Mouse (Mus musculus) cerebellum, adult 2 months (tissue): ENCODE measurements around the gene Acad9. TPM values are rescaled to one million over a fixed set of nuclear protein-coding genes. Genes with fewer than 3 reads are reported as not detected.
"Not testable (repeated sequence)": the region's sequence is repeated elsewhere in the genome, so short reads cannot be mapped to it uniquely, and the experiment has no call there.

Source experiments
- DNase-seq, 2 experiments: peaks; one replicate each; pipeline ENCODE4 v3.0.0; 2021
- H3K27ac ChIP-seq: fragments of 200-500 bp; 2 replicates; pipeline ENCODE4 v1.5.1; 2012; ENCODE audit warnings: low read length, control low read depth, inconsistent platforms; ENCODE audit not compliant: insufficient read depth
- H3K27me3 ChIP-seq: fragments of 200-500 bp; 2 replicates; pipeline ENCODE4 v1.6.1; 2012; ENCODE audit warnings: inconsistent platforms, mild to moderate bottlenecking, low read length, moderate library complexity; ENCODE audit not compliant: control insufficient read depth, insufficient read depth
- H3K4me1 ChIP-seq: fragments of 200-500 bp; 2 replicates; pipeline ENCODE4 v1.6.1; 2011; ENCODE audit warnings: low read length; ENCODE audit not compliant: control insufficient read depth, insufficient read depth
- H3K4me3 ChIP-seq: fragments of 200-500 bp; replicated peaks from 2 replicates; pipeline ENCODE3; 2011; ENCODE audit warnings: mild to moderate bottlenecking, low read depth, low read length, control low read depth; ENCODE audit not compliant: insufficient read depth
- CTCF ChIP-seq: fragments of 200-500 bp; IDR thresholded peaks from 2 replicates; pipeline ENCODE4 v1.5.1; 2011; ENCODE audit warnings: low read depth, mild to moderate bottlenecking, control low read depth, low read length, moderate library complexity, borderline replicate concordance; ENCODE audit not compliant: insufficient read depth
- POLR2A ChIP-seq: fragments of 200-500 bp; IDR thresholded peaks from 2 replicates; pipeline ENCODE4 v1.6.1; 2011; ENCODE audit warnings: low read length, control low read depth, borderline replicate concordance; ENCODE audit not compliant: insufficient read depth
- WGBS: fragments of 180-500 bp; shearing (Covaris S2); methylation state at CpG from one replicate; pipeline ENCODE4 v1.1.7; 2018; 5-methylcytosine and 5-hydroxymethylcytosine counted together
- polyA plus RNA-seq: library from polyadenylated mRNA; depleted of rRNA; stranded (reverse); fragments of >200 nt; gene quantifications from 2 replicates; pipeline ENCODE4 v1.2.3, GENCODE M21; 2012; rRNA removed

Acad9 gene
- polyA plus RNA-seq, 1 experiment = 57.4 TPM

GRCm38 (mm10) chr3:36119684-36120548 is 54.1 kb downstream of the Acad9 start:
- Histone ChIP-seq H3K27me3 (no peaks in the 10 kb centered on the region), H3K27ac (no peak overlapping the region), H3K4me3 (no peak overlapping the region), H3K4me1 (no peaks in the 10 kb centered on the region)
- TF ChIP-seq CTCF (no peak), POLR2A (no peak)
- no peak for DNase-seq

GRCm38 (mm10) chr3:36126176-36126575 is 60.4 kb downstream of the Acad9 start:
- DNase-seq, H3K4me1 ChIP-seq, H3K27ac ChIP-seq, H3K27me3 ChIP-seq, H3K4me3 ChIP-seq: not testable (repeated sequence)
- 92% methylated on average over 9 of the region's 9 CpGs for WGBS

- Histone ChIP-seq H3K27ac (no peak overlapping the region), H3K27me3 (no peaks in the 10 kb centered on the region), H3K4me3 (no peak overlapping the region), H3K4me1 (no peaks in the 10 kb centered on the region)
- TF ChIP-seq CTCF (no peak), POLR2A (no peak)
- DNase-seq = no peak
These were observed 70.4 kb downstream of the Acad9 start for GRCm38 (mm10) chr3:36136152-36136551.

- no peaks in the 10 kb centered on the region for H3K4me1 ChIP-seq
- no peak overlapping the region for H3K27ac ChIP-seq
- no peak for TF ChIP-seq POLR2A
- no peak for TF ChIP-seq CTCF
- DNase-seq = peak in 1 of 2 experiments; percentile 6
- no peak overlapping the region for H3K4me3 ChIP-seq
- WGBS = 38% methylated on average over 2 of the region's 2 CpGs
- no peaks in the 10 kb centered on the region for H3K27me3 ChIP-seq
These were observed 71.8 kb downstream of the Acad9 start for GRCm38 (mm10) chr3:36137560-36137959.

- no peak overlapping the region for H3K4me3 ChIP-seq
- no peak for DNase-seq
- 46% methylated on average over 1 of the region's 1 CpGs for WGBS
These were observed 72.4 kb downstream of the Acad9 start for GRCm38 (mm10) chr3:36138171-36138660.

GRCm38 (mm10) chr3:36138996-36139395 is 73.2 kb downstream of the Acad9 start:
- no peak overlapping the region for H3K4me3 ChIP-seq
- TF ChIP-seq POLR2A (no peak), CTCF (no peak)
- no peak overlapping the region for H3K27ac ChIP-seq
- no peaks in the 10 kb centered on the region for H3K4me1 ChIP-seq
- H3K27me3 ChIP-seq = no peaks in the 10 kb centered on the region
- DNase-seq = no peak

More at GRCm38 (mm10) chr3:36138171-36138660, 72.4 kb downstream of the Acad9 start:
- no peaks in the 10 kb centered on the region for H3K27me3 ChIP-seq
- no peaks in the 10 kb centered on the region for H3K4me1 ChIP-seq
- TF ChIP-seq CTCF = no peak
- no peak for TF ChIP-seq POLR2A
- H3K27ac ChIP-seq = no peak overlapping the region

Other genes with a start within 250 kb of the Acad9 start
- gene Dcun1d1, start 128.5 kb upstream of the Acad9 start, polyA plus RNA-seq = 39.4 and 40.0 TPM in 2 replicates
- gene Mccc1, start 65.3 kb upstream of the Acad9 start, polyA plus RNA-seq = 38.5 and 39.3 TPM in 2 replicates
- not detected in 2 replicates for gene Ccdc144b, start 12.4 kb upstream of the Acad9 start, polyA plus RNA-seq
- gene D3Ertd254e, start 85.0 kb downstream of the Acad9 start, polyA plus RNA-seq = 5.6 and 6.2 TPM in 2 replicates
- gene Qrfpr, start 156.3 kb downstream of the Acad9 start, polyA plus RNA-seq = 0.32 and 0.36 TPM in 2 replicates